Mouse (Mus musculus) megakaryocyte, embryonic 14.5 days (primary cell): ENCODE measurements around the gene Cyp8b1.

ENCODE experiments used
- FLI1 ChIP-seq: IDR thresholded peaks from 2 replicates; pipeline ENCODE4 v1.6.1; 2012; ENCODE audit warnings: low read length, inconsistent platforms, mixed read lengths
- GATA1 ChIP-seq: IDR thresholded peaks from 3 replicates; pipeline ENCODE4 v1.6.1; 2012; ENCODE audit warnings: mixed read lengths, low read length, inconsistent platforms, borderline replicate concordance

- TF ChIP-seq FLI1, result no peak
- no peak for TF ChIP-seq GATA1
Observed at GRCm38 (mm10) chr9:121901710-121902700, 14.1 kb downstream of the Cyp8b1 start.
